Mouse (Mus musculus) midbrain, embryonic 11.5 days (tissue): ENCODE measurements around the gene Fsd2. TPM values are rescaled to one million over a fixed set of nuclear protein-coding genes. Genes with fewer than 3 reads are reported as not detected.
A peak's percentile ranks its signal among the peaks of the same experiment; 100 is the strongest.

Source experiments
- ATAC-seq: fragments of 200-750 bp; cut with Nextera tagmentation; 2 replicates; pipeline ENCODE4 v1.8.0; 2017; ENCODE audit warnings: moderate TSS enrichment, moderate library complexity; ENCODE audit not compliant: low FRiP score
- DNase-seq: peaks from one replicate; pipeline ENCODE4 v3.0.0; 2015; ENCODE audit warnings: low spot score; ENCODE audit errors: missing footprints
- H3K27ac ChIP-seq: fragments of 300-500 bp; sonication (generic); 2 replicates; pipeline ENCODE4 v1.5.1; 2014; ENCODE audit warnings: low read depth, low read length
- H3K27me3 ChIP-seq: fragments of 300-500 bp; sonication (generic); 2 replicates; pipeline ENCODE4 v1.6.1; 2014; ENCODE audit warnings: mild to moderate bottlenecking, low read length, moderate library complexity, mixed read lengths; ENCODE audit not compliant: control insufficient read depth, insufficient read depth
- H3K36me3 ChIP-seq: fragments of 300-500 bp; sonication (generic); 2 replicates; pipeline ENCODE4 v1.6.1; 2014; ENCODE audit warnings: mild to moderate bottlenecking, low read length, moderate library complexity, mixed read lengths; ENCODE audit not compliant: control insufficient read depth, insufficient read depth
- H3K4me1 ChIP-seq: fragments of 300-500 bp; sonication (generic); 2 replicates; pipeline ENCODE4 v1.6.1; 2014; ENCODE audit warnings: low read length; ENCODE audit not compliant: control insufficient read depth, insufficient read depth
- H3K4me2 ChIP-seq: fragments of 300-500 bp; sonication (generic); 2 replicates; pipeline ENCODE4 v1.6.1; 2014; ENCODE audit warnings: mild to moderate bottlenecking, moderate library complexity
- H3K4me3 ChIP-seq: fragments of 300-500 bp; sonication (generic); 2 replicates; pipeline ENCODE4 v1.5.1; 2014; ENCODE audit warnings: low read depth, low read length
- H3K9ac ChIP-seq: fragments of 300-500 bp; sonication (generic); 2 replicates; pipeline ENCODE4 v1.6.1; 2014; ENCODE audit warnings: low read length
- H3K9me3 ChIP-seq: fragments of 300-500 bp; sonication (generic); 2 replicates; pipeline ENCODE4 v1.6.1; 2016; ENCODE audit warnings: low read length; ENCODE audit not compliant: control insufficient read depth
- WGBS: fragments of 180-500 bp; shearing (Covaris S2); extraction: QIAGEN DNeasy Blood & Tissue Kit; methylation state at CpG from one replicate; pipeline ENCODE4 v1.1.7; 2014; 5-methylcytosine and 5-hydroxymethylcytosine counted together
- polyA plus RNA-seq: library from polyadenylated mRNA; unstranded; fragments of >200 nt; fragmentation: Nextera tagmentation; extraction: Ambion mirVana; gene quantifications from 2 replicates; pipeline ENCODE4 v1.2.1, GENCODE M21; 2014

Gene Fsd2
- polyA plus RNA-seq, 1 experiment from 2014 or later, result 0.08 TPM

GRCm38 (mm10) chr7:81569851-81570250 lies 3.1 kb upstream of the Fsd2 start:
- no peak overlapping the region for H3K4me3 ChIP-seq
- no peaks in the 10 kb centered on the region for H3K9me3 ChIP-seq
- H3K4me1 ChIP-seq, result peaks cover 7% of the 10 kb centered on the region; the same call in 1 of the 2 replicates
- ATAC-seq (no peak), DNase-seq (peak; percentile 53)
- H3K36me3 ChIP-seq, result no peaks in the 10 kb centered on the region
- no peak overlapping the region for H3K9ac ChIP-seq
- no peaks in the 10 kb centered on the region for H3K27me3 ChIP-seq
- 89% methylated on average over 1 of the region's 1 CpGs for WGBS
- no peak overlapping the region for H3K27ac ChIP-seq
- H3K4me2 ChIP-seq, result no peak overlapping the region

GRCm38 (mm10) chr7:81567396-81567795 lies 652 bp upstream of the Fsd2 start:
- H3K9me3 ChIP-seq, result no peaks in the 10 kb centered on the region
- DNase-seq (no peak), ATAC-seq (no peak)
- no peak overlapping the region for H3K4me2 ChIP-seq
- H3K27me3 ChIP-seq, result no peaks in the 10 kb centered on the region
- H3K4me3 ChIP-seq, result no peak overlapping the region
- H3K4me1 ChIP-seq, result peaks cover 3% of the 10 kb centered on the region; the same call in 1 of the 2 replicates
- no peak overlapping the region for H3K9ac ChIP-seq
- 92% methylated on average over 5 of the region's 5 CpGs for WGBS
- no peak overlapping the region for H3K27ac ChIP-seq
- H3K36me3 ChIP-seq, result no peaks in the 10 kb centered on the region

- no peak overlapping the region for H3K4me3 ChIP-seq
- H3K27ac ChIP-seq, result no peak overlapping the region
- no peaks in the 10 kb centered on the region for H3K36me3 ChIP-seq
- ATAC-seq, result no peak
- no peak overlapping the region for H3K9ac ChIP-seq
- DNase-seq, result peak; percentile 19
- WGBS, result 91% methylated on average over 4 of the region's 4 CpGs
- no peaks in the 10 kb centered on the region for H3K4me1 ChIP-seq
- no peaks in the 10 kb centered on the region for H3K9me3 ChIP-seq
- H3K27me3 ChIP-seq, result no peaks in the 10 kb centered on the region
- H3K4me2 ChIP-seq, result no peak overlapping the region
Observed at GRCm38 (mm10) chr7:81566332-81566731, 412 bp downstream of the Fsd2 start.

- Histone ChIP-seq H3K9me3 (no peaks in the 10 kb centered on the region), H3K27me3 (no peaks in the 10 kb centered on the region), H3K36me3 (no peaks in the 10 kb centered on the region), H3K4me2 (no peak overlapping the region), H3K27ac (peak overlapping the region; percentile 40; the same call in 1 of the 2 replicates), H3K4me3 (no peak overlapping the region), H3K4me1 (no peaks in the 10 kb centered on the region), H3K9ac (no peak overlapping the region; the same call in 1 of the 2 replicates)
- DNase-seq (peak; percentile 75), ATAC-seq (no peak)
- WGBS, result 72% methylated on average over 7 of the region's 7 CpGs
Observed at GRCm38 (mm10) chr7:81565381-81566055, 1.2 kb downstream of the Fsd2 start.

- H3K9me3 ChIP-seq, result no peaks in the 10 kb centered on the region
- no peaks in the 10 kb centered on the region for H3K36me3 ChIP-seq
- no peak for ATAC-seq
- H3K4me3 ChIP-seq, result no peak overlapping the region
- no peaks in the 10 kb centered on the region for H3K4me1 ChIP-seq
- H3K9ac ChIP-seq, result no peak overlapping the region
- DNase-seq, result peak; percentile 33
- no peak overlapping the region for H3K27ac ChIP-seq
- WGBS, result 76% methylated on average over 7 of the region's 7 CpGs
- H3K27me3 ChIP-seq, result no peaks in the 10 kb centered on the region
- H3K4me2 ChIP-seq, result no peak overlapping the region
Observed at GRCm38 (mm10) chr7:81564766-81565165, 2.0 kb downstream of the Fsd2 start.

- no peaks in the 10 kb centered on the region for H3K36me3 ChIP-seq
- H3K27me3 ChIP-seq, result no peaks in the 10 kb centered on the region
- no peak overlapping the region for H3K4me3 ChIP-seq
- H3K9me3 ChIP-seq, result no peaks in the 10 kb centered on the region
- no peaks in the 10 kb centered on the region for H3K4me1 ChIP-seq
- ATAC-seq (no peak), DNase-seq (peak; percentile 21)
- 86% methylated on average over 4 of the region's 4 CpGs for WGBS
- no peak overlapping the region for H3K4me2 ChIP-seq
- no peak overlapping the region for H3K27ac ChIP-seq
- H3K9ac ChIP-seq, result no peak overlapping the region
Observed at GRCm38 (mm10) chr7:81563506-81564015, 3.2 kb downstream of the Fsd2 start.

- Histone ChIP-seq H3K27me3 (no peaks in the 10 kb centered on the region), H3K9me3 (no peaks in the 10 kb centered on the region), H3K36me3 (no peaks in the 10 kb centered on the region), H3K4me1 (no peaks in the 10 kb centered on the region), H3K9ac (no peak overlapping the region), H3K4me3 (no peak overlapping the region), H3K4me2 (no peak overlapping the region), H3K27ac (no peak overlapping the region)
- peak; percentile 68 for DNase-seq
- ATAC-seq, result no peak
- WGBS, result 87% methylated on average over 5 of the region's 5 CpGs
Observed at GRCm38 (mm10) chr7:81561211-81561610, 5.5 kb downstream of the Fsd2 start.

GRCm38 (mm10) chr7:81560101-81561049 lies 6.4 kb downstream of the Fsd2 start:
- WGBS, result 84% methylated on average over 8 of the region's 8 CpGs
- no peaks in the 10 kb centered on the region for H3K9me3 ChIP-seq
- H3K36me3 ChIP-seq, result no peaks in the 10 kb centered on the region
- H3K27ac ChIP-seq, result no peak overlapping the region
- H3K27me3 ChIP-seq, result no peaks in the 10 kb centered on the region
- peak; percentile 75 for DNase-seq
- H3K9ac ChIP-seq, result no peak overlapping the region
- H3K4me2 ChIP-seq, result no peak overlapping the region
- no peak for ATAC-seq
- no peak overlapping the region for H3K4me3 ChIP-seq
- no peaks in the 10 kb centered on the region for H3K4me1 ChIP-seq
